Mouse (Mus musculus) CH12.LX (cell line): ENCODE measurements around the gene Gm13271.

ENCODE experiments used
- KAT2A ChIP-seq: IDR thresholded peaks from 2 replicates; pipeline ENCODE4 v1.6.1; 2012; ENCODE audit warnings: low read length, improper control_type of control experiment, inconsistent platforms; ENCODE audit not compliant: insufficient replicate concordance
- MEF2A ChIP-seq: IDR thresholded peaks from 2 replicates; pipeline ENCODE4 v1.6.1; 2014; ENCODE audit warnings: low read depth, mild to moderate bottlenecking, inconsistent platforms, low read length, improper control_type of control experiment, borderline replicate concordance
- POLR2A ChIP-seq: IDR thresholded peaks from 2 replicates; pipeline ENCODE4 v1.6.1; 2011; ENCODE audit warnings: low read depth, mild to moderate bottlenecking, improper control_type of control experiment, low read length

DNA sequence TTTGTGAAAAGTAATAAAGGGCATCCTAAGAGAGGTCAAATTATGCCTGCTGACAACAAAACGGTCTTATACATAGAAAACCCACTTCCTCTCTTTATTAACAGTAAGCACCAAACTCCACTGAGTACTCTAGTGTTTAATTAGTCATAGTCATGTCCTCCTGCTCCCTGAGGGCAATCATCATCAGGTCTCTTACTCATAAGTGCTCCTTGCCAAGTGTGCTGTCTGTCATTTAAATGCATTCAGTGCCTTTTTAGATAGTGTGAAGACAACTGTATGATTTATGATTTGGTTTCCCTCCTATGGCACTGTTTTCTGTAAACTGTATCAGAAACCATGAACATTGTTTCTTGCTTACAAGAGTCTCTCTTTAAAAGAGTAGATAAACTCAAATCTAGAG is 40.4 kb upstream of the Gm13271 start:
- TF ChIP-seq MEF2A (no peak), POLR2A (no peak), KAT2A (no peak)
